Mouse (Mus musculus) liver, embryonic 13.5 days (tissue): Measurements from ENCODE around the gene Vwa7. TPM values are rescaled to one million over a fixed set of nuclear protein-coding genes. Genes with fewer than 3 reads are reported as not detected.
"Not testable (repeated sequence)": the region's sequence is repeated elsewhere in the genome, so short reads cannot be mapped to it uniquely, and the experiment has no call there.

Experiments
- ATAC-seq: fragments of 200-750 bp; cut with Nextera tagmentation; 2 replicates; pipeline ENCODE4 v1.8.0; 2017; ENCODE audit warnings: low read depth, mild to moderate bottlenecking, moderate number of reproducible peaks, moderate library complexity
- DNase-seq: peaks from one replicate; pipeline ENCODE4 v3.0.0; 2022
- H3K27ac ChIP-seq: fragments of 300-500 bp; sonication (generic); 2 replicates; pipeline ENCODE4 v1.5.1; 2015; ENCODE audit warnings: moderate library complexity, mild to moderate bottlenecking, inconsistent platforms
- H3K27me3 ChIP-seq: fragments of 300-500 bp; sonication (generic); 2 replicates; pipeline ENCODE4 v1.6.1; 2015; ENCODE audit warnings: mild to moderate bottlenecking, inconsistent platforms
- H3K36me3 ChIP-seq: fragments of 300-500 bp; sonication (generic); 2 replicates; pipeline ENCODE4 v1.6.1; 2015; ENCODE audit warnings: mild to moderate bottlenecking, inconsistent platforms
- H3K4me1 ChIP-seq: fragments of 300-500 bp; sonication (generic); replicated peaks from 2 replicates; pipeline ENCODE4 v1.6.1; 2015; ENCODE audit warnings: inconsistent platforms
- H3K4me2 ChIP-seq: fragments of 300-500 bp; sonication (generic); 2 replicates; pipeline ENCODE4 v1.6.1; 2015; ENCODE audit warnings: inconsistent platforms, mild to moderate bottlenecking, moderate library complexity
- H3K4me3 ChIP-seq: fragments of 300-500 bp; sonication (generic); replicated peaks from 2 replicates; pipeline ENCODE4 v1.5.1; 2015; ENCODE audit warnings: mild to moderate bottlenecking, inconsistent platforms
- H3K9ac ChIP-seq: fragments of 300-500 bp; sonication (generic); 2 replicates; pipeline ENCODE4 v1.6.1; 2015; ENCODE audit warnings: mild to moderate bottlenecking, inconsistent platforms
- H3K9me3 ChIP-seq: fragments of 300-500 bp; sonication (generic); replicated peaks from 2 replicates; pipeline ENCODE4 v1.6.1; 2016; ENCODE audit warnings: inconsistent platforms
- WGBS: fragments of 180-500 bp; shearing (Covaris S2); methylation state at CpG from one replicate; pipeline ENCODE4 v1.1.7; 2015; ENCODE audit not compliant: insufficient replicate concordance; 5-methylcytosine and 5-hydroxymethylcytosine counted together
- polyA plus RNA-seq: library from polyadenylated mRNA; unstranded; fragments of >200 nt; fragmentation: Nextera tagmentation; extraction: Ambion mirVana; gene quantifications from 2 replicates; pipeline ENCODE4 v1.2.1, GENCODE M21; 2015

The Vwa7 gene
- polyA plus RNA-seq, 1 experiment from 2014 or later, result 0.08 TPM

- no peak; the same call in 1 of the 2 replicates for ATAC-seq
- Histone ChIP-seq H3K9me3 (no peaks in the 10 kb centered on the region), H3K36me3 (peaks cover 29% of the 10 kb centered on the region), H3K27me3 (no peaks in the 10 kb centered on the region), H3K4me2 (peak overlapping the region; percentile 78), H3K4me3 (peak overlapping the region; percentile 79), H3K27ac (peak overlapping the region; percentile 94), H3K4me1 (peaks cover 37% of the 10 kb centered on the region), H3K9ac (peak overlapping the region; percentile 88)
- DNase-seq, result no peak
- under 1% methylated on average over 15 of the region's 15 CpGs for WGBS
Measured at GRCm38 (mm10) chr17:34982328-34982727, 34.1 kb upstream of the Vwa7 start.

GRCm38 (mm10) chr17:34984218-34984617 is 32.2 kb upstream of the Vwa7 start:
- H3K4me2 ChIP-seq, result no peak overlapping the region
- H3K4me1 ChIP-seq, result peaks cover 37% of the 10 kb centered on the region
- H3K9ac ChIP-seq, result 0 out of 2 replicates have a peak overlapping the region, but pooled peaks have one; percentile 4
- no peak overlapping the region for H3K4me3 ChIP-seq
- no peak overlapping the region for H3K27ac ChIP-seq
- H3K27me3 ChIP-seq, result no peaks in the 10 kb centered on the region
- ATAC-seq, result no peak
- peaks cover 33% of the 10 kb centered on the region for H3K36me3 ChIP-seq
- 63% methylated on average over 2 of the region's 2 CpGs for WGBS
- DNase-seq, result no peak
- no peaks in the 10 kb centered on the region for H3K9me3 ChIP-seq

GRCm38 (mm10) chr17:34994751-34995150 is 21.6 kb upstream of the Vwa7 start:
- no peaks in the 10 kb centered on the region for H3K27me3 ChIP-seq
- DNase-seq (no peak), ATAC-seq (no peak)
- no peaks in the 10 kb centered on the region for H3K9me3 ChIP-seq
- H3K4me1 ChIP-seq, result peaks cover 45% of the 10 kb centered on the region
- no peak overlapping the region for H3K4me2 ChIP-seq
- H3K27ac ChIP-seq, result peak overlapping the region; percentile 61
- H3K4me3 ChIP-seq, result no peak overlapping the region
- peaks cover 55% of the 10 kb centered on the region for H3K36me3 ChIP-seq
- no peak overlapping the region for H3K9ac ChIP-seq

GRCm38 (mm10) chr17:34995192-34995591 is 21.2 kb upstream of the Vwa7 start:
- not testable (repeated sequence) for ATAC-seq

GRCm38 (mm10) chr17:34995927-34996326 is 20.5 kb upstream of the Vwa7 start:
- Histone ChIP-seq H3K4me1 (peaks cover 49% of the 10 kb centered on the region), H3K4me2 (peak overlapping the region; percentile 43; the same call in 1 of the 2 replicates), H3K27ac (peak overlapping the region; percentile 73), H3K36me3 (peaks cover 48% of the 10 kb centered on the region), H3K4me3 (peak overlapping the region; percentile 28)
- H3K9me3 ChIP-seq, ATAC-seq, DNase-seq, H3K9ac ChIP-seq, H3K27me3 ChIP-seq: not testable (repeated sequence)
- WGBS, result 87% methylated on average over 4 of the region's 4 CpGs

More at GRCm38 (mm10) chr17:34995192-34995591, 21.2 kb upstream of the Vwa7 start:
- H3K27ac ChIP-seq, H3K4me3 ChIP-seq, H3K27me3 ChIP-seq, H3K9me3 ChIP-seq, H3K9ac ChIP-seq, DNase-seq: not testable (repeated sequence)
- peaks cover 55% of the 10 kb centered on the region for H3K36me3 ChIP-seq
- WGBS, result 75% methylated on average over 4 of the region's 4 CpGs
- H3K4me1 ChIP-seq, result peaks cover 49% of the 10 kb centered on the region
- peak overlapping the region; percentile 43; the same call in 1 of the 2 replicates for H3K4me2 ChIP-seq

- Histone ChIP-seq H3K27me3 (no peaks in the 10 kb centered on the region), H3K36me3 (peaks cover 42% of the 10 kb centered on the region), H3K4me1 (peaks cover 49% of the 10 kb centered on the region), H3K27ac (peak overlapping the region; percentile 97), H3K4me2 (peak overlapping the region; percentile 85), H3K4me3 (peak overlapping the region; percentile 79), H3K9ac (peak overlapping the region; percentile 86), H3K9me3 (no peaks in the 10 kb centered on the region)
- 59% methylated on average over 13 of the region's 14 CpGs for WGBS
- DNase-seq, result no peak
- ATAC-seq, result no peak
Measured at GRCm38 (mm10) chr17:34996411-34997141, 19.8 kb upstream of the Vwa7 start.

GRCm38 (mm10) chr17:34997142-34997483 is 19.3 kb upstream of the Vwa7 start:
- 65% methylated on average over 5 of the region's 5 CpGs for WGBS
- H3K4me2 ChIP-seq, result peak overlapping the region; percentile 85

GRCm38 (mm10) chr17:34998526-34999430 is 17.6 kb upstream of the Vwa7 start:
- H3K4me1 ChIP-seq, result peaks cover 66% of the 10 kb centered on the region
- WGBS, result 71% methylated on average over 15 of the region's 15 CpGs

More at GRCm38 (mm10) chr17:34997142-34997483, 19.3 kb upstream of the Vwa7 start:
- H3K36me3 ChIP-seq, result peaks cover 39% of the 10 kb centered on the region
- H3K27me3 ChIP-seq, result no peaks in the 10 kb centered on the region
- ATAC-seq (no peak), DNase-seq (no peak)
- peak overlapping the region; percentile 86 for H3K9ac ChIP-seq
- peak overlapping the region; percentile 97 for H3K27ac ChIP-seq
- H3K4me1 ChIP-seq, result peaks cover 49% of the 10 kb centered on the region
- no peaks in the 10 kb centered on the region for H3K9me3 ChIP-seq
- H3K4me3 ChIP-seq, result peak overlapping the region; percentile 79

GRCm38 (mm10) chr17:34999871-35000716 is 16.3 kb upstream of the Vwa7 start:
- peak overlapping the region; percentile 97 for H3K27ac ChIP-seq
- peak overlapping the region; percentile 85 for H3K4me2 ChIP-seq
- H3K9me3 ChIP-seq, H3K27me3 ChIP-seq: not testable (repeated sequence)
- H3K4me1 ChIP-seq, result peaks cover 76% of the 10 kb centered on the region
- H3K36me3 ChIP-seq, result peaks cover 51% of the 10 kb centered on the region
- ATAC-seq (peak; percentile 24), DNase-seq (peak; percentile 73)
- 5% methylated on average over 31 of the region's 32 CpGs for WGBS
- peak overlapping the region; percentile 79 for H3K4me3 ChIP-seq
- peak overlapping the region; percentile 91 for H3K9ac ChIP-seq

More at GRCm38 (mm10) chr17:34998526-34999430, 17.6 kb upstream of the Vwa7 start:
- Histone ChIP-seq H3K9ac (peak overlapping the region; percentile 86), H3K36me3 (peaks cover 39% of the 10 kb centered on the region), H3K27me3 (no peaks in the 10 kb centered on the region), H3K4me2 (peak overlapping the region; percentile 85), H3K27ac (peak overlapping the region; percentile 97), H3K9me3 (no peaks in the 10 kb centered on the region), H3K4me3 (peak overlapping the region; percentile 79)
- no peak for ATAC-seq
- no peak for DNase-seq

- ATAC-seq (peak; percentile 75), DNase-seq (peak; percentile 84)
- Histone ChIP-seq H3K4me2 (peak within 1 kb of the TSS; percentile 85), H3K27ac (peak within 1 kb of the TSS; percentile 97), H3K4me1 (peaks cover 71% of the 10 kb centered on the region), H3K9me3 (no peaks in the 10 kb centered on the region), H3K36me3 (peaks cover 54% of the 10 kb centered on the region), H3K27me3 (no peaks in the 10 kb centered on the region), H3K9ac (peak within 1 kb of the TSS; percentile 91), H3K4me3 (peak within 1 kb of the TSS; percentile 79)
- under 1% methylated on average over 83 of the region's 83 CpGs for WGBS
Measured at GRCm38 (mm10) chr17:35000717-35001451, 15.5 kb upstream of the Vwa7 start, which contains the start of gene Vars. Gene Vars (plus strand): TSS chr17:35000987.
